In genomic region chr9:41665000-41665685, GRCm38 (mm10) we compare ENCODE assay signal across 8 mouse cellular contexts.
DNase-seq lines count a peak whose midpoint lies in the region; ATAC-seq and TF ChIP-seq lines count a peak whose summit lies in the region.

No protein-coding gene starts in this region.

- no peaks in the 10 kb centered on the region for H3K36me3 ChIP-seq in limb, embryonic 13.5 days
- H3K36me3 ChIP-seq in limb, embryonic 10.5 days, result no peaks in the 10 kb centered on the region
- no peaks in the 10 kb centered on the region for H3K36me3 ChIP-seq in midbrain, embryonic 16.5 days (ENCODE audit: control insufficient read depth, insufficient read depth, low read length)

- intact Hi-C loops in gastrocnemius, adult 2 months (cut with DNase I), result no loop called here

- H3K27ac ChIP-seq in limb, embryonic 13.5 days, result 0 out of 2 replicates have a peak overlapping the region, but pooled peaks have one; percentile 28
- H3K27ac ChIP-seq in limb, embryonic 10.5 days, result no peak overlapping the region
- no peak overlapping the region for H3K27ac ChIP-seq in gastrocnemius, adult 2 months
- H3K27ac ChIP-seq in midbrain, embryonic 16.5 days (ENCODE audit: low read length), result no peak overlapping the region

- DNase-seq in limb, embryonic 10.5 days (ENCODE audit: low spot score), result no peak
- DNase-seq in gastrocnemius, adult 2 months, result peak; percentile 46
- peak; percentile 83 to 88 for DNase-seq in layer of hippocampus, adult 18-20 months (ENCODE audit: low spot score in 2 of 2)
- peak; percentile 27 for DNase-seq in lung, postnatal 14 days
- DNase-seq in spleen, postnatal 14 days (ENCODE audit: low spot score in 2 of 2), result no peak
- no peak for DNase-seq in thymus, postnatal 10 days (ENCODE audit: low spot score in 2 of 2)

- H3K9ac ChIP-seq in limb, embryonic 13.5 days, result no peak overlapping the region
- no peak overlapping the region for H3K9ac ChIP-seq in midbrain, embryonic 16.5 days (ENCODE audit: low read depth, low read length)

- 70% methylated on average over 10 of the region's 10 CpGs for WGBS in limb, embryonic 13.5 days
- 85% methylated on average over 10 of the region's 10 CpGs for WGBS in limb, embryonic 10.5 days
- 79% methylated on average over 10 of the region's 10 CpGs for WGBS in midbrain, embryonic 16.5 days

- H3K27me3 ChIP-seq in limb, embryonic 13.5 days, result no peaks in the 10 kb centered on the region
- no peaks in the 10 kb centered on the region for H3K27me3 ChIP-seq in limb, embryonic 10.5 days (ENCODE audit: low read depth, poor library complexity, severe bottlenecking)
- H3K27me3 ChIP-seq in midbrain, embryonic 16.5 days (ENCODE audit: control insufficient read depth, insufficient read depth, low read depth, low read length), result no peaks in the 10 kb centered on the region

- H3K4me3 ChIP-seq in limb, embryonic 13.5 days, result no peak overlapping the region
- H3K4me3 ChIP-seq in limb, embryonic 10.5 days, result no peak overlapping the region
- H3K4me3 ChIP-seq in gastrocnemius, adult 2 months, result peak overlapping the region; percentile 23
- no peak overlapping the region for H3K4me3 ChIP-seq in midbrain, embryonic 16.5 days (ENCODE audit: low read depth, low read length)

- 0 out of 2 replicates have a peak, but pooled peaks cover 4% of the 10 kb centered on the region for H3K4me1 ChIP-seq in limb, embryonic 13.5 days
- no peaks in the 10 kb centered on the region for H3K4me1 ChIP-seq in limb, embryonic 10.5 days
- H3K4me1 ChIP-seq in midbrain, embryonic 16.5 days (ENCODE audit: control insufficient read depth, insufficient read depth, low read length), result no peaks in the 10 kb centered on the region

- no peaks in the 10 kb centered on the region for H3K9me3 ChIP-seq in limb, embryonic 13.5 days
- no peaks in the 10 kb centered on the region for H3K9me3 ChIP-seq in limb, embryonic 10.5 days (replicated peaks)
- H3K9me3 ChIP-seq in midbrain, embryonic 16.5 days (replicated peaks; ENCODE audit: control insufficient read depth, low read length, poor library complexity, severe bottlenecking), result no peaks in the 10 kb centered on the region

- no peak for TF ChIP-seq CTCF in gastrocnemius, adult 2 months (IDR thresholded peaks at IDR 0.05)

- ATAC-seq in limb, embryonic 13.5 days (ENCODE audit: low FRiP score, low read depth), result no peak
- no peak for ATAC-seq in midbrain, embryonic 16.5 days

- H3K4me2 ChIP-seq in limb, embryonic 13.5 days (replicated peaks), result no peak overlapping the region
- H3K4me2 ChIP-seq in midbrain, embryonic 16.5 days (ENCODE audit: low read length), result no peak overlapping the region

Comparison
In these comparisons a context has a peak if more than half of its experiments do, and no peak if none do; other contexts are left out.
1. DNase-seq: peak in gastrocnemius, adult 2 months (single experiment), layer of hippocampus, adult 18-20 months (2 of 2) and lung, postnatal 14 days (single experiment); none in limb, embryonic 10.5 days (single experiment), spleen, postnatal 14 days (0 of 2) and thymus, postnatal 10 days (0 of 2).